Mouse (Mus musculus): ENCODE measurements around the gene Gm17542.
"Not testable (repeated sequence)": the region's sequence is repeated elsewhere in the genome, so short reads cannot be mapped to it uniquely, and the experiment has no call there.

Gm17542 gene

DNA sequence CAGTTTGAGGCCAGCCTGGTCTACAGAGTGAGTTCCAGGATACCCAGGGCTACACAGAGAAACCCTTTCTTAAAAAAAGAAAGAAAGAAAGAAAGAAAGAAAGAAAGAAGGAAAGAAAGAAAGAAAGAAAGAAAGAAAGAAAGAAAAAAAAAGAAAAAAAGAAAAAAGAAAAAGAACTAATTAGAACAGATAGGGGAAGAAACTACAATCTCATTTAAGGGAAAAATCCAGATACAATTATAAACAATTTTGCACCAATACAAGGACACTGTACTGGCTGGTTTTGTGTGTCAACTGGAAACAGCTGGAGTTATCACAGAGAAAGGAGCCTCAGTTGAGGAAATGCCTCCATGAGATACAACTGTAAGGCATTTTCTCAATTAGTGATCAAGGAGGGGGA, at the start of gene Gm17542:
TSS of gene Gm17542 (minus strand) at position 101 of the 400 bp plus-strand sequence.
- not testable (repeated sequence) for DNase-seq

DNA sequence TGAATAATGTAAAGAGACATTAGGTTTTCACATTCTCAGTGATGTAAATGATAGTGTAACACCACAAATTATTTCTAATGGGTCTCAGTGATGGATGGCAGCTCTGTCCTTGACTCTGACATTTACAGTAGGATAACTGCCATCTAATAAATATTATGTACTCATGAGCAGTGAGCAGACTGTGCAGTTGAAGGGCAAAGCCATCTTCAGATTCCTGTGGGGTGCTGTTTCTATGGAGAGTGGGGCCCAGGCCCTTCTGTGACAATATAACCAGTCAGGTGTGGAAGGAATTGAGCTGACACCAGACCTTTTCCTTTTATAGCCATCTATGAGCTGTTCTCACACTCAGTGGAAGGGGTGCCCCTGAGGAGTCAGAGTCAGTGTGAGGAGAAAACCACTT, 21.8 kb upstream of the Gm17542 start:
- no peak for DNase-seq

GRCm38 (mm10) chr10:58738152-58738551, 20.1 kb upstream of the Gm17542 start:
- DNase-seq, result no peak

GRCm38 (mm10) chr10:58714789-58715148, 3.2 kb downstream of the Gm17542 start:
- no peak for DNase-seq

- DNase-seq, result peak; percentile 12 to 15
These were observed 3.9 kb downstream of the Gm17542 start for GRCm38 (mm10) chr10:58713855-58714788.

GRCm38 (mm10) chr10:58713225-58713624, 4.8 kb downstream of the Gm17542 start:
- DNase-seq, result no peak

- no peak for DNase-seq
These were observed 9.0 kb downstream of the Gm17542 start for GRCm38 (mm10) chr10:58709021-58709420.

- no peak for DNase-seq
These were observed 17.4 kb downstream of the Gm17542 start for GRCm38 (mm10) chr10:58700578-58700977.

- no peak for DNase-seq
These were observed 17.9 kb downstream of the Gm17542 start for GRCm38 (mm10) chr10:58700160-58700559.

- no peak for DNase-seq
These were observed 19.1 kb downstream of the Gm17542 start for GRCm38 (mm10) chr10:58698955-58699354.

DNA sequence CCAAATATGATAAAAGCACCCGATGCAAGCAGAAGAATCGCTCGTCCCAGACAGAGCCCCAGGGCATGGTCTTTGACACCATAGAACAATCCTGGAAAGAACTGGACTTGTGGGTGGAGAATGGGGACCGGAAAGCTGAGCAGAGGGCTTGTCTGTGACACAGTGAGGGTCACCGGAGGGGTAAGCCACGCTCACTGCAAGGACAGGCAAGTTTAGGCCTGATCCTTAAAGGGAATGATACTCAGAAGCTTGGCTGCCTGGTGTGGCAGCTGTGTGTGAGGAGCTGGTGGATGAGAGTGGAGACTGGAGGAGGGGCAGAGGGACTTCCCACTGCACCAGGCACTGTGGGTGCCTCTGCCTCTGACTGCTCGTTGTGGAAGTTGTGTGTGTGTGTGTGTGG, 27.0 kb downstream of the Gm17542 start:
- DNase-seq, result no peak

- no peak for DNase-seq
These were observed 38.7 kb downstream of the Gm17542 start for GRCm38 (mm10) chr10:58679298-58679697.

- peak; percentile 92 to 93 for DNase-seq
These were observed 42.5 kb downstream of the Gm17542 start, which contains the start of gene Edar for GRCm38 (mm10) chr10:58675533-58675932. Gene Edar, minus strand, starts transcription at chr10:58675654.

- DNase-seq, result peak; percentile 93
These were observed 44.5 kb downstream of the Gm17542 start for GRCm38 (mm10) chr10:58673278-58674061.

- DNase-seq, result no peak
These were observed 45.3 kb downstream of the Gm17542 start for GRCm38 (mm10) chr10:58672557-58673277.

- DNase-seq, result no peak
These were observed 54.1 kb downstream of the Gm17542 start for GRCm38 (mm10) chr10:58663868-58664267.
